Mouse (Mus musculus) liver, embryonic 14.5 days (tissue): ENCODE measurements around the gene Dync2li1.

Experiments
- CTCF ChIP-seq: IDR thresholded peaks from 2 replicates; pipeline ENCODE4 v1.5.1; 2016; ENCODE audit warnings: antibody characterized with exemption, low read depth, control low read depth
- EP300 ChIP-seq: IDR thresholded peaks from 2 replicates; pipeline ENCODE4 v1.6.1; 2016; ENCODE audit warnings: antibody characterized with exemption, low read depth

DNA sequence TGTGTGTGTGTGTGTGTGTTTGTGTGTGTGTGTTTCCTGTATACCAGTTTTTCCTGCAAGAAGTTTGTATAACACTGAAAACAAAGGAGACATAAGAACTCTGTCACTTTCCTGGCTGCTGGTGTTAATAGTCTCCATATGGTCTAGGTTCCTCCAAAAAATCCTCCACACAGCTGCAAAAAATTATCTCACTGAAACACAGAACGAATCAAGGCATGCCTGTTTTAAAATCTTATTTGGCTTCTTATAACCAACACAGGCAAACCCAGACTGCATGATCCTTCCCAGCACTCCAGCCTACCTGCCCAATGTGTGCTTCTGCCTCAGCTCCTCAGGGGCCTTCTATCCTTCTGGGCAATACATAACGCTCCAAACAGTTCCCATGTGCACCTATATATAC, 3.4 kb upstream of the Dync2li1 start:
- TF ChIP-seq EP300 (no peak), CTCF (no peak)
